31 mouse cellular contexts compared by ENCODE assay signal in genomic region chr6:146917396-146917795, GRCm38 (mm10). TPM values are rescaled to one million over a fixed set of nuclear protein-coding genes. Genes with fewer than 3 reads are reported as not detected.
DNase-seq lines count a peak whose midpoint lies in the region; ATAC-seq and TF ChIP-seq lines count a peak whose summit lies in the region.
"Had no signal": no experiment of that assay in that cellular context is flagged by ENCODE, and none has a peak within 500 bp of the region (broad histone marks: within the 10 kb centered on the region; RNA-seq: fewer than 3 reads in every experiment).

No protein-coding gene starts in this region.

- H3K36me3 ChIP-seq in heart, adult 2 months (ENCODE audit: control insufficient read depth, insufficient read depth, low read length) = peaks cover 27% of the 10 kb centered on the region
- no peaks in the 10 kb centered on the region for H3K36me3 ChIP-seq in heart, embryonic 10.5 days
- H3K36me3 ChIP-seq in kidney, embryonic 16.5 days (ENCODE audit: insufficient read depth, low read length) = peaks cover 4% of the 10 kb centered on the region; the same call in 1 of the 2 replicates
- no peaks in the 10 kb centered on the region for H3K36me3 ChIP-seq in liver, postnatal 0 days (replicated peaks; ENCODE audit: insufficient read depth, low read length)
- no peaks in the 10 kb centered on the region for H3K36me3 ChIP-seq in liver, embryonic 12.5 days
- no peaks in the 10 kb centered on the region for H3K36me3 ChIP-seq in midbrain, embryonic 16.5 days (ENCODE audit: control insufficient read depth, insufficient read depth, low read length)
- H3K36me3 ChIP-seq: embryonic facial prominence, embryonic 10.5 days; embryonic facial prominence, embryonic 13.5 days; forebrain, embryonic 12.5 days; forebrain, embryonic 15.5 days had no signal

- TF ChIP-seq POLR2A in heart, adult 2 months (IDR thresholded peaks at IDR 0.05; ENCODE audit: insufficient read depth, low read depth, low read length) = no peak

- no peaks in the 10 kb centered on the region; the same call in 1 of the 2 replicates for H3K79me2 ChIP-seq in heart, adult 2 months (replicated peaks; ENCODE audit: control insufficient read depth, insufficient read depth, low read length)

- no peak overlapping the region for H3K4me2 ChIP-seq in kidney, embryonic 16.5 days (replicated peaks; ENCODE audit: low read depth, low read length)
- no peak overlapping the region for H3K4me2 ChIP-seq in liver, postnatal 0 days (ENCODE audit: low read depth, low read length)
- H3K4me2 ChIP-seq in liver, embryonic 12.5 days = no peak overlapping the region
- no peak overlapping the region for H3K4me2 ChIP-seq in midbrain, embryonic 16.5 days (ENCODE audit: low read length)
- H3K4me2 ChIP-seq: embryonic facial prominence, embryonic 13.5 days; forebrain, embryonic 12.5 days; forebrain, embryonic 15.5 days; heart, embryonic 13.5 days; hindbrain, embryonic 14.5 days had no signal

- 0 out of 2 replicates have a peak overlapping the region, but pooled peaks have one; percentile 0 for H3K27ac ChIP-seq in heart, adult 2 months
- H3K27ac ChIP-seq in heart, embryonic 10.5 days = no peak overlapping the region
- H3K27ac ChIP-seq in kidney, embryonic 16.5 days (ENCODE audit: low read length) = 0 out of 2 replicates have a peak overlapping the region, but pooled peaks have one; percentile 46
- H3K27ac ChIP-seq in liver, postnatal 0 days (ENCODE audit: low read depth) = peak overlapping the region; percentile 35
- no peak overlapping the region for H3K27ac ChIP-seq in liver, embryonic 12.5 days
- H3K27ac ChIP-seq in midbrain, embryonic 16.5 days (ENCODE audit: low read length) = no peak overlapping the region
- H3K27ac ChIP-seq: embryonic facial prominence, embryonic 10.5 days; embryonic facial prominence, embryonic 13.5 days; forebrain, embryonic 12.5 days; forebrain, embryonic 15.5 days; heart, embryonic 13.5 days; hindbrain, embryonic 14.5 days; hindbrain, postnatal 0 days had no signal

- intact Hi-C loops in heart, adult 2 months (cut with DNase I) = no loop called here

- DNase-seq in heart, adult 2 months = no peak
- no peak for DNase-seq in heart, embryonic 10.5 days (ENCODE audit: low spot score)
- DNase-seq in kidney, adult 11 months = no peak
- DNase-seq in liver, postnatal 0 days = no peak
- DNase-seq: adrenal gland, adult 8-10 months; adrenal gland, postnatal 25 days; cerebellum, adult 11-12 months; cerebellum, adult 8-10 months; cerebellum, postnatal 10 days; cerebellum, postnatal 36 days; embryo, embryonic 11 days; gastrocnemius, postnatal 14 days; heart, postnatal 14 days; heart, postnatal 4 days had no signal

- no peak for TF ChIP-seq EP300 in heart, adult 2 months (IDR thresholded peaks at IDR 0.05; ENCODE audit: insufficient read depth, low read depth, low read length)
- no peak for TF ChIP-seq EP300 in liver, postnatal 0 days (IDR thresholded peaks at IDR 0.05; ENCODE audit: low read depth)

- peaks cover 21% of the 10 kb centered on the region for H3K4me1 ChIP-seq in heart, adult 2 months (ENCODE audit: control insufficient read depth, insufficient read depth, low read length)
- peaks cover 31% of the 10 kb centered on the region for H3K4me1 ChIP-seq in heart, embryonic 10.5 days
- peaks cover 29% of the 10 kb centered on the region for H3K4me1 ChIP-seq in kidney, embryonic 16.5 days (ENCODE audit: insufficient read depth, low read length)
- H3K4me1 ChIP-seq in liver, postnatal 0 days (ENCODE audit: insufficient read depth) = peaks cover 26% of the 10 kb centered on the region
- peaks cover 28% of the 10 kb centered on the region for H3K4me1 ChIP-seq in liver, embryonic 12.5 days
- 0 out of 2 replicates have a peak, but pooled peaks cover 2% of the 10 kb centered on the region for H3K4me1 ChIP-seq in midbrain, embryonic 16.5 days (ENCODE audit: control insufficient read depth, insufficient read depth, low read length)
- H3K4me1 ChIP-seq: forebrain, embryonic 15.5 days had no signal

- no peak overlapping the region for H3K9ac ChIP-seq in heart, adult 2 months (ENCODE audit: low read depth, low read length)
- no peak overlapping the region for H3K9ac ChIP-seq in kidney, embryonic 16.5 days (replicated peaks; ENCODE audit: low read length)
- H3K9ac ChIP-seq in liver, postnatal 0 days (replicated peaks) = no peak overlapping the region
- H3K9ac ChIP-seq in liver, embryonic 12.5 days = no peak overlapping the region
- H3K9ac ChIP-seq in midbrain, embryonic 16.5 days (ENCODE audit: low read depth, low read length) = no peak overlapping the region
- H3K9ac ChIP-seq: embryonic facial prominence, embryonic 13.5 days; forebrain, embryonic 12.5 days; forebrain, embryonic 15.5 days; heart, embryonic 13.5 days; hindbrain, embryonic 14.5 days had no signal

- H3K4me3 ChIP-seq in heart, adult 2 months = no peak overlapping the region
- no peak overlapping the region for H3K4me3 ChIP-seq in heart, embryonic 10.5 days
- no peak overlapping the region for H3K4me3 ChIP-seq in kidney, embryonic 16.5 days (ENCODE audit: low read length)
- H3K4me3 ChIP-seq in liver, postnatal 0 days (ENCODE audit: low read depth, low read length) = no peak overlapping the region
- no peak overlapping the region for H3K4me3 ChIP-seq in liver, embryonic 12.5 days
- H3K4me3 ChIP-seq in midbrain, embryonic 16.5 days (ENCODE audit: low read depth, low read length) = no peak overlapping the region
- H3K4me3 ChIP-seq: embryonic facial prominence, embryonic 10.5 days; embryonic facial prominence, embryonic 13.5 days; erythroblast, embryonic 14.5 days; forebrain, embryonic 12.5 days; forebrain, embryonic 15.5 days; heart, embryonic 13.5 days had no signal

- 65% methylated on average over 3 of the region's 3 CpGs for WGBS in heart, adult 2 months
- 87% methylated on average over 3 of the region's 3 CpGs for WGBS in heart, embryonic 10.5 days
- 80% methylated on average over 3 of the region's 3 CpGs for WGBS in kidney, embryonic 16.5 days
- 64% methylated on average over 3 of the region's 3 CpGs for WGBS in liver, postnatal 0 days (ENCODE audit: insufficient replicate concordance)
- 81% methylated on average over 3 of the region's 3 CpGs for WGBS in liver, embryonic 12.5 days (ENCODE audit: insufficient replicate concordance)
- 84% methylated on average over 3 of the region's 3 CpGs for WGBS in midbrain, embryonic 16.5 days

- no peak for TF ChIP-seq CTCF in heart, adult 2 months (IDR thresholded peaks at IDR 0.05)
- TF ChIP-seq CTCF in liver, postnatal 0 days (IDR thresholded peaks at IDR 0.05; ENCODE audit: low read depth) = no peak

- H3K9me3 ChIP-seq in heart, embryonic 10.5 days = no peaks in the 10 kb centered on the region
- no peaks in the 10 kb centered on the region for H3K9me3 ChIP-seq in kidney, embryonic 16.5 days (ENCODE audit: low read length)
- H3K9me3 ChIP-seq in liver, postnatal 0 days (ENCODE audit: low read length) = no peaks in the 10 kb centered on the region
- H3K9me3 ChIP-seq in liver, embryonic 12.5 days (replicated peaks) = no peaks in the 10 kb centered on the region
- H3K9me3 ChIP-seq in midbrain, embryonic 16.5 days (replicated peaks; ENCODE audit: control insufficient read depth, low read length, poor library complexity, severe bottlenecking) = no peaks in the 10 kb centered on the region
- H3K9me3 ChIP-seq: embryonic facial prominence, embryonic 10.5 days; embryonic facial prominence, embryonic 13.5 days; forebrain, embryonic 12.5 days; forebrain, embryonic 15.5 days; heart, embryonic 13.5 days had no signal

- no peak for ATAC-seq in kidney, embryonic 16.5 days (ENCODE audit: low FRiP score, low TSS enrichment)
- peak; percentile 55; the same call in 1 of the 2 replicates for ATAC-seq in liver, postnatal 0 days
- ATAC-seq in liver, embryonic 12.5 days = no peak
- 0 out of 2 replicates have a peak, but pooled peaks have one; percentile 28 for ATAC-seq in granulocyte monocyte progenitor cell, adult 5-6 weeks (replicated peaks; ENCODE audit: poor library complexity, severe bottlenecking)
- no peak for ATAC-seq in midbrain, embryonic 16.5 days
- ATAC-seq: activated CD4-positive, CD25-positive, alpha-beta regulatory T cell, adult 4 months; forebrain, embryonic 15.5 days; hindbrain, postnatal 0 days had no signal

- no peaks in the 10 kb centered on the region for H3K27me3 ChIP-seq in heart, adult 2 months (ENCODE audit: control insufficient read depth, insufficient read depth, low read length)
- no peaks in the 10 kb centered on the region for H3K27me3 ChIP-seq in heart, embryonic 10.5 days (ENCODE audit: insufficient read depth, poor library complexity, severe bottlenecking)
- no peaks in the 10 kb centered on the region for H3K27me3 ChIP-seq in kidney, embryonic 16.5 days (ENCODE audit: insufficient read depth, low read length)
- no peaks in the 10 kb centered on the region for H3K27me3 ChIP-seq in liver, postnatal 0 days (ENCODE audit: insufficient read depth, low read length)
- H3K27me3 ChIP-seq in liver, embryonic 12.5 days (replicated peaks) = no peaks in the 10 kb centered on the region
- H3K27me3 ChIP-seq in midbrain, embryonic 16.5 days (ENCODE audit: control insufficient read depth, insufficient read depth, low read depth, low read length) = no peaks in the 10 kb centered on the region
- H3K27me3 ChIP-seq: embryonic facial prominence, embryonic 13.5 days; forebrain, embryonic 12.5 days; forebrain, embryonic 15.5 days; heart, embryonic 13.5 days had no signal

RNA-seq across cellular contexts. Expression of gene Ppfibp1, which starts 29.1 kb away (rescaled TPM):
- 100 to 1,000 TPM; 102 to 128 TPM for total RNA-seq in heart, adult 2 months (2021)
- polyA plus RNA-seq in heart, adult 2 months (2012; rRNA removed) = 15.4 and 33.7 TPM in 2 replicates
- polyA plus RNA-seq in heart, embryonic 10.5 days (2016; fragmentation: Nextera tagmentation; extraction: Ambion mirVana) = 67.3 and 88.3 TPM in 2 replicates
- 66.1 and 71.1 TPM in 2 replicates for polyA plus RNA-seq in kidney, embryonic 16.5 days (2015; fragmentation: Nextera tagmentation; extraction: Ambion mirVana)
- polyA plus RNA-seq in liver, postnatal 0 days (2015; fragmentation: Nextera tagmentation; extraction: Ambion mirVana) = 8.9 and 11.3 TPM in 2 replicates
- polyA plus RNA-seq in liver, embryonic 12.5 days (2016; fragmentation: Nextera tagmentation; extraction: Ambion mirVana) = 16.5 and 17.5 TPM in 2 replicates
- total RNA-seq in granulocyte monocyte progenitor cell, adult 5-6 weeks (2014; fragmentation: Nextera tagmentation) = 10.4 and 21.0 TPM in 2 replicates
- 11.1 and 18.4 TPM in 2 replicates for total RNA-seq in granulocyte monocyte progenitor cell, adult 5-6 weeks (2017)
- 19.6 and 22.1 TPM in 2 replicates for polyA plus RNA-seq in midbrain, embryonic 16.5 days (2015; fragmentation: Nextera tagmentation; extraction: Ambion mirVana)
- polyA plus RNA-seq: erythroblast, embryonic 14.5 days had no signal

RNA-seq across cellular contexts. Expression of gene 1700034J05Rik, which starts 36.8 kb away (rescaled TPM):
- not detected for total RNA-seq in heart, adult 2 months (2021)
- polyA plus RNA-seq in heart, adult 2 months (2012; rRNA removed) = not detected in 2 replicates
- polyA plus RNA-seq in heart, embryonic 10.5 days (2016; fragmentation: Nextera tagmentation; extraction: Ambion mirVana) = 0.22 and 0.33 TPM in 2 replicates
- 0.17 and 0.37 TPM in 2 replicates for polyA plus RNA-seq in kidney, embryonic 16.5 days (2015; fragmentation: Nextera tagmentation; extraction: Ambion mirVana)
- polyA plus RNA-seq in liver, postnatal 0 days (2015; fragmentation: Nextera tagmentation; extraction: Ambion mirVana) = 0.05 TPM in 1 of 2 replicates, not detected in the other
- 0.06 and 0.11 TPM in 2 replicates for polyA plus RNA-seq in liver, embryonic 12.5 days (2016; fragmentation: Nextera tagmentation; extraction: Ambion mirVana)
- total RNA-seq in granulocyte monocyte progenitor cell, adult 5-6 weeks (2014; fragmentation: Nextera tagmentation) = not detected in 2 replicates
- not detected in 2 replicates for total RNA-seq in granulocyte monocyte progenitor cell, adult 5-6 weeks (2017)
- polyA plus RNA-seq in midbrain, embryonic 16.5 days (2015; fragmentation: Nextera tagmentation; extraction: Ambion mirVana) = 0.06 TPM in 1 of 2 replicates, not detected in the other
- total RNA-seq: adrenal gland, adult 8-10 months; adrenal gland, postnatal 25 days; gastrocnemius, postnatal 14 days; gastrocnemius, postnatal 4 days; heart, adult 8-10 months; heart, postnatal 14 days; heart, postnatal 4 days; hindbrain, postnatal 0 days had no signal
- polyA plus RNA-seq: activated CD4-positive, CD25-positive, alpha-beta regulatory T cell, adult 4 months; brain, embryonic 14.5 days; cortical plate, adult 2 months; erythroblast, embryonic 14.5 days; forebrain, embryonic 12.5 days; forebrain, embryonic 15.5 days; hindbrain, postnatal 0 days had no signal

Comparison
In these comparisons a context has a peak if more than half of its experiments do, and no peak if none do; other contexts are left out.
1. H3K27ac ChIP-seq: peak in heart, adult 2 months (single experiment), kidney, embryonic 16.5 days (single experiment) and liver, postnatal 0 days (single experiment); none in heart, embryonic 10.5 days (single experiment), liver, embryonic 12.5 days (single experiment) and midbrain, embryonic 16.5 days (single experiment).
2. ATAC-seq: peak in liver, postnatal 0 days (single experiment) and granulocyte monocyte progenitor cell, adult 5-6 weeks (single experiment); none in kidney, embryonic 16.5 days (single experiment), liver, embryonic 12.5 days (single experiment) and midbrain, embryonic 16.5 days (single experiment).